Mouse (Mus musculus) bone marrow, adult 2 months (tissue): ENCODE data around the gene Mrpl45. TPM values are rescaled to one million over a fixed set of nuclear protein-coding genes. Genes with fewer than 3 reads are reported as not detected.

ENCODE experiments used
- H3K27ac ChIP-seq: fragments of 200-500 bp; 2 replicates; pipeline ENCODE4 v1.5.1; 2012; ENCODE audit warnings: low read depth, mild to moderate bottlenecking, control low read depth, inconsistent platforms, low read length; ENCODE audit not compliant: control insufficient read depth, poor library complexity, insufficient read depth
- H3K4me1 ChIP-seq: fragments of 200-500 bp; 2 replicates; pipeline ENCODE4 v1.6.1; 2011; ENCODE audit warnings: low read length; ENCODE audit not compliant: control insufficient read depth, insufficient read depth
- H3K4me3 ChIP-seq: fragments of 200-500 bp; replicated peaks from 2 replicates; pipeline ENCODE3; 2011; ENCODE audit warnings: mild to moderate bottlenecking, low read depth, low read length, control low read depth; ENCODE audit not compliant: control insufficient read depth
- CTCF ChIP-seq: fragments of 200-500 bp; IDR thresholded peaks from 2 replicates; pipeline ENCODE4 v1.5.1; 2011; ENCODE audit warnings: low read length, control low read depth; ENCODE audit not compliant: control insufficient read depth, insufficient read depth
- POLR2A ChIP-seq: fragments of 200-500 bp; IDR thresholded peaks from 2 replicates; pipeline ENCODE4 v1.6.1; 2011; ENCODE audit warnings: low read depth, mild to moderate bottlenecking, control low read depth, low read length, borderline replicate concordance; ENCODE audit not compliant: control insufficient read depth
- WGBS: fragments of 180-500 bp; shearing (Covaris S2); methylation state at CpG from one replicate; pipeline ENCODE4 v1.1.7; 2018; 5-methylcytosine and 5-hydroxymethylcytosine counted together
- polyA plus RNA-seq: library from polyadenylated mRNA; stranded (reverse); fragments of >200 nt; gene quantifications from 2 replicates; pipeline ENCODE4 v1.2.4, GENCODE M21; 2011; ENCODE audit warnings: low replicate concordance; ENCODE audit not compliant: missing spikeins, insufficient read depth, insufficient read length

Gene Mrpl45
- polyA plus RNA-seq, 1 experiment = 16.9 TPM

GRCm38 (mm10) chr11:97286973-97287372, 28.5 kb upstream of the Mrpl45 start:
- no peak for TF ChIP-seq CTCF
- no peak for TF ChIP-seq POLR2A
- H3K4me3 ChIP-seq = no peak overlapping the region
- no peaks in the 10 kb centered on the region for H3K4me1 ChIP-seq
- H3K27ac ChIP-seq = no peak overlapping the region
- 77% methylated on average over 6 of the region's 6 CpGs for WGBS

- Histone ChIP-seq H3K4me1 (no peaks in the 10 kb centered on the region), H3K4me3 (no peak overlapping the region), H3K27ac (no peak overlapping the region)
- TF ChIP-seq CTCF (no peak), POLR2A (no peak)
Measured at GRCm38 (mm10) chr11:97287643-97288042, 27.9 kb upstream of the Mrpl45 start.

GRCm38 (mm10) chr11:97289276-97290230, 26.0 kb upstream of the Mrpl45 start:
- H3K27ac ChIP-seq = no peak overlapping the region
- H3K4me3 ChIP-seq = no peak overlapping the region
- 76% methylated on average over 12 of the region's 12 CpGs for WGBS
- no peak for TF ChIP-seq CTCF
- TF ChIP-seq POLR2A = no peak
- no peaks in the 10 kb centered on the region for H3K4me1 ChIP-seq

- TF ChIP-seq CTCF (no peak), POLR2A (no peak)
Measured at GRCm38 (mm10) chr11:97292731-97293130, 22.8 kb upstream of the Mrpl45 start.

GRCm38 (mm10) chr11:97296542-97296941, 19.0 kb upstream of the Mrpl45 start:
- H3K4me3 ChIP-seq = no peak overlapping the region
- 78% methylated on average over 3 of the region's 4 CpGs for WGBS
- H3K4me1 ChIP-seq = no peaks in the 10 kb centered on the region
- H3K27ac ChIP-seq = no peak overlapping the region
- TF ChIP-seq POLR2A (no peak), CTCF (no peak)

More at GRCm38 (mm10) chr11:97292731-97293130, 22.8 kb upstream of the Mrpl45 start:
- Histone ChIP-seq H3K4me3 (no peak overlapping the region), H3K4me1 (no peaks in the 10 kb centered on the region), H3K27ac (no peak overlapping the region)
- 88% methylated on average over 1 of the region's 1 CpGs for WGBS

GRCm38 (mm10) chr11:97299939-97300338, 15.6 kb upstream of the Mrpl45 start:
- Histone ChIP-seq H3K27ac (no peak overlapping the region), H3K4me3 (no peak overlapping the region), H3K4me1 (no peaks in the 10 kb centered on the region)
- no peak for TF ChIP-seq POLR2A
- TF ChIP-seq CTCF = no peak
- 87% methylated on average over 2 of the region's 2 CpGs for WGBS

DNA sequence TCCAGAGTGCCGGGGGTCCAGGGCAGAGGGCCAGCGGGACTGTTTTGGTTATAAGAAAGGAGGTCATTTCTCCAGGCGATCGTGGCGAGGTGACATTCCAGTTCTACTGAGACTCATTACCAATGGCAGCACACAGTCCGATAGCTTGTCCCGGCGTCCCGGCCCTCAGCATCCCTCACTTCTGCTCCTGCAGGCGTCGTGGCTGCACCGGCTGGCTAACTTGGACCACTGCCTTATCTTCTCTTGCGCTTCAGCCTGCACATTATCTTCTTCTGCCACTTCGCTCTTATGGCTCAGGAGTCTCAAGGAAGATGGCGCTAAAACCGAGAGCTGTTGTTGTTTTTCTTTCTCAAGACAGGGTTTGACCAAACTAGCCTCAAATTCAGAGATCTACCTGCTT, 14.1 kb upstream of the Mrpl45 start:
- Histone ChIP-seq H3K27ac (no peak overlapping the region), H3K4me3 (no peak overlapping the region), H3K4me1 (no peaks in the 10 kb centered on the region)
- TF ChIP-seq CTCF (no peak), POLR2A (no peak)
- WGBS = 81% methylated on average over 16 of the region's 16 CpGs

DNA sequence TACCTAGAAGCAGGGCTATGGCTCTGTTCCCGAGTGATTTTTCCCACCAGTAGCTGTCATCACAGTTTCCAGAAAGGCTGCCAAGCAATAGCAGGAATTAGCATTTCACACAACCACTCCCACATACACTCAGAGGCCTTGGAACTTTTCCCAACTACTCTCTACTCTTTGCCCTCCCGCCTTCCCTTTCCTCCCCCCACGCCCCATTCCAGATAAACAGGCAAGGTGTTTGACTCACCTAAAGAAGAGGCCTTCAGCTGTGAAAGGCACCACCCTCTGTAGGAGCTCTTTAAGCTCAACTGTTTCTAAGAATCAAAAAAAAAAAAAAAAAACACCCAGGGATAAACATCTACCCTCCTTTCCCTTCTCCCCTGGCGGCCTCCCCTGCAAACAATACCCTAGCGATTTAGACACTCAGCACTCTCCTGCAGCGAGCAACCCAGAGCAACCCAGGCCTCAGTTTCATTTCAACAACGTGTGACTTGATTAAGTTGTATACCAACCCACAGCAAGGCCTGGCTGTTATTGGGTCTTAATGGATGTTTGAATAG, 13.2 kb upstream of the Mrpl45 start:
- H3K4me1 ChIP-seq = no peaks in the 10 kb centered on the region
- no peak for TF ChIP-seq POLR2A
- TF ChIP-seq CTCF = no peak
- no peak overlapping the region for H3K4me3 ChIP-seq
- WGBS = 72% methylated on average over 7 of the region's 7 CpGs
- H3K27ac ChIP-seq = no peak overlapping the region

GRCm38 (mm10) chr11:97304631-97305030, 10.9 kb upstream of the Mrpl45 start:
- no peak overlapping the region for H3K27ac ChIP-seq
- WGBS = 78% methylated on average over 5 of the region's 5 CpGs
- no peak overlapping the region for H3K4me3 ChIP-seq
- H3K4me1 ChIP-seq = no peaks in the 10 kb centered on the region
- no peak for TF ChIP-seq POLR2A
- TF ChIP-seq CTCF = no peak
